Mouse (Mus musculus) stomach, postnatal 0 days (tissue): ENCODE data around the gene Eef1a1. TPM values are rescaled to one million over a fixed set of nuclear protein-coding genes. Genes with fewer than 3 reads are reported as not detected.

Experiments used
- ATAC-seq: fragments of 200-750 bp; cut with Nextera tagmentation; 2 replicates; pipeline ENCODE4 v1.8.0; 2017; ENCODE audit not compliant: low FRiP score, low TSS enrichment
- DNase-seq: peaks from one replicate; pipeline ENCODE4 v3.0.0-alpha.2; 2016; ENCODE audit warnings: low spot score
- H3K27ac ChIP-seq: fragments of 300-500 bp; sonication (generic); replicated peaks from 2 replicates; pipeline ENCODE4 v1.5.1; 2014; ENCODE audit warnings: mild to moderate bottlenecking, control low read depth
- H3K27me3 ChIP-seq: fragments of 300-500 bp; sonication (generic); 2 replicates; pipeline ENCODE4 v1.6.1; 2014; ENCODE audit warnings: low read length; ENCODE audit not compliant: control insufficient read depth, insufficient read depth
- H3K36me3 ChIP-seq: fragments of 300-500 bp; sonication (generic); 2 replicates; pipeline ENCODE4 v1.6.1; 2014; ENCODE audit warnings: low read length, mixed read lengths; ENCODE audit not compliant: control insufficient read depth, insufficient read depth
- H3K4me1 ChIP-seq: fragments of 300-500 bp; sonication (generic); replicated peaks from 2 replicates; pipeline ENCODE4 v1.6.1; 2014; ENCODE audit warnings: antibody characterized with exemption; ENCODE audit not compliant: control insufficient read depth, insufficient read depth
- H3K4me2 ChIP-seq: fragments of 300-500 bp; sonication (generic); replicated peaks from 2 replicates; pipeline ENCODE4 v1.6.1; 2014; ENCODE audit warnings: low read depth, mild to moderate bottlenecking, control low read depth, moderate library complexity
- H3K4me3 ChIP-seq: fragments of 300-500 bp; sonication (generic); 2 replicates; pipeline ENCODE4 v1.5.1; 2014; ENCODE audit warnings: low read depth, low read length, control low read depth
- H3K9ac ChIP-seq: fragments of 300-500 bp; sonication (generic); 2 replicates; pipeline ENCODE4 v1.6.1; 2014; ENCODE audit warnings: mild to moderate bottlenecking, low read length, control low read depth, mixed read lengths
- H3K9me3 ChIP-seq: fragments of 300-500 bp; sonication (generic); 2 replicates; pipeline ENCODE4 v1.6.1; 2016; ENCODE audit warnings: low read length; ENCODE audit not compliant: control insufficient read depth
- CTCF ChIP-seq: IDR thresholded peaks from 2 replicates; pipeline ENCODE4 v1.5.1; 2016; ENCODE audit warnings: antibody characterized with exemption, low read depth, mild to moderate bottlenecking, moderate library complexity
- EP300 ChIP-seq: optimal IDR thresholded peaks from 2 replicates; pipeline ENCODE3; 2016; ENCODE audit warnings: antibody characterized with exemption
- WGBS: fragments of 180-500 bp; shearing (Covaris S2); extraction: QIAGEN DNeasy Blood & Tissue Kit; methylation state at CpG from one replicate; pipeline ENCODE4 v1.1.7; 2014; 5-methylcytosine and 5-hydroxymethylcytosine counted together
- polyA plus RNA-seq: library from polyadenylated mRNA; unstranded; fragments of >200 nt; fragmentation: Nextera tagmentation; extraction: Ambion mirVana; gene quantifications from 2 replicates; pipeline ENCODE4 v1.2.1, GENCODE M21; 2015

Gene Eef1a1
- polyA plus RNA-seq, 1 experiment from 2014 or later, result 2,673 TPM

GRCm38 (mm10) chr9:78532341-78532819, 43.4 kb upstream of the Eef1a1 start:
- no peaks in the 10 kb centered on the region for H3K4me1 ChIP-seq
- 46% methylated on average over 9 of the region's 9 CpGs for WGBS
- H3K9ac ChIP-seq, result no peak overlapping the region
- H3K9me3 ChIP-seq, result no peaks in the 10 kb centered on the region
- ATAC-seq (peak; percentile 83), DNase-seq (peak; percentile 20)
- no peak overlapping the region for H3K4me3 ChIP-seq
- H3K36me3 ChIP-seq, result no peaks in the 10 kb centered on the region
- TF ChIP-seq CTCF (no peak), EP300 (no peak)
- no peak overlapping the region for H3K4me2 ChIP-seq
- H3K27me3 ChIP-seq, result no peaks in the 10 kb centered on the region
- peak overlapping the region; percentile 45; the same call in 1 of the 2 replicates for H3K27ac ChIP-seq

- WGBS, result 19% methylated on average over 5 of the region's 5 CpGs
- Histone ChIP-seq H3K9me3 (no peaks in the 10 kb centered on the region), H3K27ac (0 out of 2 replicates have a peak overlapping the region, but pooled peaks have one; percentile 35), H3K9ac (no peak overlapping the region), H3K27me3 (no peaks in the 10 kb centered on the region), H3K36me3 (no peaks in the 10 kb centered on the region), H3K4me3 (no peak overlapping the region), H3K4me2 (no peak overlapping the region), H3K4me1 (no peaks in the 10 kb centered on the region)
- TF ChIP-seq CTCF (no peak), EP300 (no peak)
- no peak for DNase-seq
- ATAC-seq, result no peak
Measured at GRCm38 (mm10) chr9:78531816-78532215, 42.9 kb upstream of the Eef1a1 start.

- WGBS, result 2% methylated on average over 16 of the region's 16 CpGs
Measured at GRCm38 (mm10) chr9:78527767-78528381, 38.9 kb upstream of the Eef1a1 start.

GRCm38 (mm10) chr9:78527301-78527761, 38.4 kb upstream of the Eef1a1 start:
- Histone ChIP-seq H3K4me3 (peak overlapping the region; percentile 49), H3K36me3 (no peaks in the 10 kb centered on the region), H3K4me2 (peak overlapping the region; percentile 71), H3K27ac (peak overlapping the region; percentile 90), H3K9me3 (no peaks in the 10 kb centered on the region), H3K27me3 (no peaks in the 10 kb centered on the region), H3K9ac (peak overlapping the region; percentile 51; the same call in 1 of the 2 replicates), H3K4me1 (no peaks in the 10 kb centered on the region)
- peak; percentile 94 for ATAC-seq
- TF ChIP-seq EP300 (no peak), CTCF (peak; percentile 79)
- DNase-seq, result peak; percentile 95
- under 1% methylated on average over 24 of the region's 24 CpGs for WGBS

More at GRCm38 (mm10) chr9:78527767-78528381, 38.9 kb upstream of the Eef1a1 start:
- ATAC-seq (peak; percentile 52), DNase-seq (peak; percentile 90)
- Histone ChIP-seq H3K9me3 (no peaks in the 10 kb centered on the region), H3K4me2 (peak overlapping the region; percentile 71), H3K9ac (peak overlapping the region; percentile 51), H3K27me3 (no peaks in the 10 kb centered on the region), H3K27ac (peak overlapping the region; percentile 90), H3K4me3 (peak overlapping the region; percentile 49), H3K36me3 (no peaks in the 10 kb centered on the region), H3K4me1 (no peaks in the 10 kb centered on the region)
- TF ChIP-seq EP300, result peak; percentile 63
- peak; percentile 93 for TF ChIP-seq CTCF

- Histone ChIP-seq H3K4me1 (0 out of 2 replicates have a peak, but pooled peaks cover 2% of the 10 kb centered on the region), H3K27ac (no peak overlapping the region), H3K27me3 (no peaks in the 10 kb centered on the region), H3K36me3 (no peaks in the 10 kb centered on the region), H3K4me2 (no peak overlapping the region), H3K4me3 (no peak overlapping the region), H3K9ac (no peak overlapping the region), H3K9me3 (no peaks in the 10 kb centered on the region)
- DNase-seq, result no peak
- 68% methylated on average over 2 of the region's 2 CpGs for whole genome bisulfite sequencing
- TF ChIP-seq CTCF (no peak), EP300 (no peak)
- ATAC-seq, result no peak
Measured at GRCm38 (mm10) chr9:78526206-78526605, 37.3 kb upstream of the Eef1a1 start.
